Mouse (Mus musculus) megakaryocyte, embryonic 14.5 days (primary cell): Measurements from ENCODE around the gene Rbm38.

Experiments used
- FLI1 ChIP-seq: IDR thresholded peaks from 2 replicates; pipeline ENCODE4 v1.6.1; 2012; ENCODE audit warnings: low read length, inconsistent platforms, mixed read lengths
- GATA1 ChIP-seq: IDR thresholded peaks from 3 replicates; pipeline ENCODE4 v1.6.1; 2012; ENCODE audit warnings: mixed read lengths, low read length, inconsistent platforms, borderline replicate concordance

GRCm38 (mm10) chr2:173000285-173000652, 20.0 kb upstream of the Rbm38 start:
- TF ChIP-seq GATA1 (no peak), FLI1 (no peak)
